Mouse (Mus musculus): Measurements from ENCODE around the gene Eif2b1. TPM values are rescaled to one million over a fixed set of nuclear protein-coding genes. Genes with fewer than 3 reads are reported as not detected.
A peak's percentile ranks its signal among the peaks of the same experiment; 100 is the strongest.
"Not testable (repeated sequence)": the region's sequence is repeated elsewhere in the genome, so short reads cannot be mapped to it uniquely, and the experiment has no call there.

The Eif2b1 gene
- polyA plus RNA-seq, 1 experiment from 2014 or later, result 61.2 TPM

DNA sequence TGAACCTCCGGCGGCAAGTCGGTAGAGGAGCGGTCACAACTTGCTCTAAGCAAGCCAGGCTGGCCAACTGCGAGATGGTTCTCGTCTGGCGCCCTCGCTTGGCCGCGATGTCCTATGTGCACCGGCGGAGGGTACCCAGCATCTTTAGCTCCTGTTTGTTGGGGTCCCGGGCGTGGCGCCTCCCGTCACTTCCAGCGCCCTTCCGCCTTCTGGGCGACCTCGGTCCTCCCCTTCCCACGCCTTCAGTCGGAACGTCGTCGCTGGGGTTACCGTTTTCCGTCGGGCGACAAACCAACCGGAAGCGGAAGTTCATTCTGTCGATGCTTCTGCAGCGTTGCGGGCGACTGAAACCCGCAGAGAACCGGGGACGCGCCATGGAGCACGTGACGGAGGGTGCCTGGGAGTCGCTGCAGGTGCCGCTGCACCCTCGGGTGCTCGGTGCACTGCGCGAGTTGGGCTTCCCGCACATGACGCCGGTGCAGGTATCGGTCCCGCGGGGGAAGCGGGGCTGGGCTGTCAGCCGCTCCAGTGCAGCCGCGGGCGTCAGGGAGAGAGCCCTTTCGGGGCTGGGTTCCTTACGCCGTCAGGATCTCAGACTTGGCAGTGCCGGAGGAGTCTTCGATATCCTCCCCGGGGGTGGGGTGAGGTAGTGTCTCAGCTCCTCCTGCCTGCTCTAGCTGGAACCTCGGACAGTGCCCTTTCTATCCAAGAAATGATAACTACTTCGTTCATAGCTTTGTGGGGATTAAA lies 26.2 kb downstream of the Eif2b1 start, which contains the start of gene Ddx55:
Gene Ddx55 (plus strand): TSS at position 307 of the 750 bp plus-strand sequence.
- H3K9me3 ChIP-seq (ENCODE audit: control insufficient read depth, low read length), result no peaks in the 10 kb centered on the region
- peak within 1 kb of the TSS; percentile 88 for H3K4me2 ChIP-seq (replicated peaks; ENCODE audit: low read depth)
- no peaks in the 10 kb centered on the region for H3K27me3 ChIP-seq (ENCODE audit: control insufficient read depth, insufficient read depth, low read length)
- H3K36me3 ChIP-seq (ENCODE audit: control insufficient read depth, insufficient read depth, low read length), result 0 out of 2 replicates have a peak, but pooled peaks cover 7% of the 10 kb centered on the region
- peak within 1 kb of the TSS; percentile 71 for H3K9ac ChIP-seq (ENCODE audit: low read length)
- WGBS, result under 1% methylated on average over 55 of the region's 66 CpGs
- TF ChIP-seq CTCF (IDR thresholded peaks at IDR 0.05; ENCODE audit: low read depth) (peak; percentile 57), EP300 (optimal IDR thresholded peaks at IDR 0.05) (no peak)
- ATAC-seq (ENCODE audit: low FRiP score, low TSS enrichment) (peak; percentile 87), DNase-seq (ENCODE audit: low spot score) (peak; percentile 92)
- H3K27ac ChIP-seq (replicated peaks), result peak within 1 kb of the TSS; percentile 89
- no peaks in the 10 kb centered on the region for H3K4me1 ChIP-seq (replicated peaks; ENCODE audit: control insufficient read depth, insufficient read depth)
- peak within 1 kb of the TSS; percentile 93 for H3K4me3 ChIP-seq (ENCODE audit: low read depth, low read length)

- Histone ChIP-seq H3K9me3 (ENCODE audit: control insufficient read depth, low read length) (no peaks in the 10 kb centered on the region), H3K4me2 (replicated peaks; ENCODE audit: low read depth) (peak overlapping the region; percentile 88), H3K27ac (replicated peaks) (peak overlapping the region; percentile 89), H3K4me1 (replicated peaks; ENCODE audit: control insufficient read depth, insufficient read depth) (no peaks in the 10 kb centered on the region), H3K36me3 (ENCODE audit: control insufficient read depth, insufficient read depth, low read length) (0 out of 2 replicates have a peak, but pooled peaks cover 7% of the 10 kb centered on the region), H3K9ac (ENCODE audit: low read length) (peak overlapping the region; percentile 71), H3K4me3 (ENCODE audit: low read depth, low read length) (peak overlapping the region; percentile 93), H3K27me3 (ENCODE audit: control insufficient read depth, insufficient read depth, low read length) (no peaks in the 10 kb centered on the region)
- 6% methylated on average over 9 of the region's 9 CpGs for WGBS
- no peak for ATAC-seq (ENCODE audit: low FRiP score, low TSS enrichment)
- TF ChIP-seq EP300 (optimal IDR thresholded peaks at IDR 0.05) (no peak), CTCF (IDR thresholded peaks at IDR 0.05; ENCODE audit: low read depth) (no peak)
- no peak for DNase-seq (ENCODE audit: low spot score)
Measured at GRCm38 (mm10) chr5:124552094-124552472, 26.8 kb downstream of the Eif2b1 start.

DNA sequence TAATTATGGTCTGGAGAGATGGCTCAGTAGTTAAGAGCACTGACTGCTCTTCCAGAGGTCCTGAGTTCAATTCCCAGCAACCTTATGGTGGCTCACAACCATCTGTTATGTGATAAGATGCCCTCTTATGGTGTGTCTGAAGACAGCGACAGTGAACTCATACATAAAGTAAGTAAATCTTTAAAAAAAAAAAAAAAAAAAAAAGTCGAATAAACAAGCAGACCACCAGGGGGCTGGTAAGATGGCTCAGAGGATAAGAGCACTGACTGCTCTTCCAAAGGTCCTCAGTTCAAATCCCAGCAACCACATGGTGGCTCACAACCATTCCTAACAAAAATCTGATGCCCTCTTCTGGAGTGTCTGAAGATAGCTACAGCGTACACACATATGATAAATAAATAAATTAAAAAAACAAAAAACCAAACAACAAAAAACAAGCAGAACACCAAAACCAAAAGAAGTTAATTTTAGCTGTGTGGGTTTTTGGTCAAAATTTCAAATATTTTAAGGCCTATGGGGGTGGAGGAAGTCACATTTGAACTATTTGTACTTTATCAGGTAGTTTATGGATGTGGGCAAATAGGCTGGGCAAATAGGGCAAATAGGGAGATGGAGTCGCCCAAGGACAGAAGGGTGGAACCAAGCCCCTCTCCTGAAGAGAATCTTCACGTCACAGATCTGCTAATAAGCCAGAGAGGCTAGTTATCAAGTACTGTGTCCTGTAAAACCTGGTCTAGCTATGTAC lies 27.4 kb downstream of the Eif2b1 start:
- Histone ChIP-seq H3K9ac (ENCODE audit: low read length) (peak overlapping the region; percentile 71; the same call in 1 of the 2 replicates), H3K4me2 (replicated peaks; ENCODE audit: low read depth) (peak overlapping the region; percentile 88), H3K4me3 (ENCODE audit: low read depth, low read length) (peak overlapping the region; percentile 93), H3K27ac (replicated peaks) (peak overlapping the region; percentile 89; the same call in 1 of the 2 replicates), H3K36me3 (ENCODE audit: control insufficient read depth, insufficient read depth, low read length) (peaks cover 10% of the 10 kb centered on the region; the same call in 1 of the 2 replicates)
- not testable (repeated sequence) for H3K4me1 ChIP-seq (replicated peaks; ENCODE audit: control insufficient read depth, insufficient read depth); DNase-seq (ENCODE audit: low spot score); ATAC-seq (ENCODE audit: low FRiP score, low TSS enrichment); H3K27me3 ChIP-seq (ENCODE audit: control insufficient read depth, insufficient read depth, low read length); H3K9me3 ChIP-seq (ENCODE audit: control insufficient read depth, low read length)
- 33% methylated on average over 5 of the region's 5 CpGs for WGBS

- H3K4me1 ChIP-seq (replicated peaks; ENCODE audit: control insufficient read depth, insufficient read depth); H3K27ac ChIP-seq (replicated peaks); H3K4me3 ChIP-seq (ENCODE audit: low read depth, low read length); ATAC-seq (ENCODE audit: low FRiP score, low TSS enrichment); H3K9ac ChIP-seq (ENCODE audit: low read length); H3K27me3 ChIP-seq (ENCODE audit: control insufficient read depth, insufficient read depth, low read length); H3K4me2 ChIP-seq (replicated peaks; ENCODE audit: low read depth); DNase-seq (ENCODE audit: low spot score); H3K9me3 ChIP-seq (ENCODE audit: control insufficient read depth, low read length): not testable (repeated sequence)
- peaks cover 18% of the 10 kb centered on the region for H3K36me3 ChIP-seq (ENCODE audit: control insufficient read depth, insufficient read depth, low read length)
- WGBS, result 79% methylated on average over 3 of the region's 4 CpGs
Measured at GRCm38 (mm10) chr5:124550737-124551136, 28.2 kb downstream of the Eif2b1 start.

GRCm38 (mm10) chr5:124541602-124541973 lies 37.3 kb downstream of the Eif2b1 start:
- DNase-seq (ENCODE audit: low spot score) (no peak), ATAC-seq (ENCODE audit: low FRiP score, low TSS enrichment) (no peak)
- Histone ChIP-seq H3K36me3 (ENCODE audit: control insufficient read depth, insufficient read depth, low read length) (peaks cover 21% of the 10 kb centered on the region), H3K4me1 (replicated peaks; ENCODE audit: control insufficient read depth, insufficient read depth) (no peaks in the 10 kb centered on the region), H3K27me3 (ENCODE audit: control insufficient read depth, insufficient read depth, low read length) (no peaks in the 10 kb centered on the region), H3K4me2 (replicated peaks; ENCODE audit: low read depth) (peak overlapping the region; percentile 62), H3K9ac (ENCODE audit: low read length) (peak overlapping the region; percentile 89), H3K27ac (replicated peaks) (peak overlapping the region; percentile 96), H3K4me3 (ENCODE audit: low read depth, low read length) (peak overlapping the region; percentile 72), H3K9me3 (ENCODE audit: control insufficient read depth, low read length) (no peaks in the 10 kb centered on the region)
- TF ChIP-seq EP300 (optimal IDR thresholded peaks at IDR 0.05) (no peak), CTCF (IDR thresholded peaks at IDR 0.05; ENCODE audit: low read depth) (no peak)
- WGBS, result 6% methylated on average over 8 of the region's 8 CpGs

Measured in stomach, postnatal 0 days (tissue).